Mouse (Mus musculus) WW6 (cell line): ENCODE measurements around the gene Pip5k1b.

Source experiments
- DNase-seq: peaks from one replicate; pipeline ENCODE4 v3.0.0-alpha.2; 2013; ENCODE audit warnings: low read depth, low spot score

Pip5k1b gene

DNA sequence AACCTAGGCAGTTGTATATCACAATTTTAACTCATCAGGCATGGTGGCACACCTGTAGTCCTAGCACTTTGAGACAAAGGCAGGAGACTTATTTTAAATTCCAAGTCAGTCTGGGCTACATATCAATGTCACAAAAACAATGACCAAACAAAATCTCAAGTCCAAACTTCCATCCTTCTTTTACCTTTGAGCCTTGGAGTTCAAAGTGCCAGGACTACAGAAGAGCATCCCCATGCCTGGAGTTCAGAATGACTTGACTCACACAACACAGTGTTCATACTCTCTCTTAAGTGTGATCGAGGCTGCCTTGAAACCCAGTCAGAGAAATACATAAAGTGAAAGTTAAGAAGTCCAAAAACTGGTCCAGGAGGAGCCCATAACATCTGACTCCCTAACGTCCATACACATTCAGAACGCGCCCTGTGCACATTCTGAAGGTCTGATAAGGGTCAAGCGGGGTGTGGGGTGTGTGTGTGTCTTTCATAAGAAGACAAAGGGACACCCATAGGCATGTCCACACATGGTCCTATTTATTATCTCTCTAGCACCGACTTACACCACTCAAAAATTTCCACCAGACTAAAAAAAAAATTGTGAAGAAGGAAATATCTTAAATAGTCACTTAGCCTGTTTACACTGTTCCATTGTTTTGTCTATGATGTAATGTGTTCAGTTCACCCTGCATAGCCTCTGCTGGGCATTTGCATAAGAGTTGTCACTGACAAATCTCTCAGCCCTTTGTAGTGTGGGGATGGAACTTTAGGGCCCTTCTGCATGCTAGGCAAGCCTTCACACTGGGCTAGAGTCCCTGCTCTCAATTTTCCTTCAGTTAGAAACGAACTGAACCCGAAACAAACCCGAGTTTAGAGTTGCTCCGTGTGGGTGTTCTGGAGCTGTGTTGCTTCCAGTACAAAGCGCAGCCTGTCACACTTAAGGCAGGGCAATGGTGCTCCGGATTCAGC, 296.0 kb downstream of the Pip5k1b start:
- no peak for DNase-seq

- no peak for DNase-seq
These were observed 297.3 kb downstream of the Pip5k1b start for GRCm38 (mm10) chr19:24258368-24258767.

GRCm38 (mm10) chr19:24257962-24258361, 297.7 kb downstream of the Pip5k1b start:
- no peak for DNase-seq

DNA sequence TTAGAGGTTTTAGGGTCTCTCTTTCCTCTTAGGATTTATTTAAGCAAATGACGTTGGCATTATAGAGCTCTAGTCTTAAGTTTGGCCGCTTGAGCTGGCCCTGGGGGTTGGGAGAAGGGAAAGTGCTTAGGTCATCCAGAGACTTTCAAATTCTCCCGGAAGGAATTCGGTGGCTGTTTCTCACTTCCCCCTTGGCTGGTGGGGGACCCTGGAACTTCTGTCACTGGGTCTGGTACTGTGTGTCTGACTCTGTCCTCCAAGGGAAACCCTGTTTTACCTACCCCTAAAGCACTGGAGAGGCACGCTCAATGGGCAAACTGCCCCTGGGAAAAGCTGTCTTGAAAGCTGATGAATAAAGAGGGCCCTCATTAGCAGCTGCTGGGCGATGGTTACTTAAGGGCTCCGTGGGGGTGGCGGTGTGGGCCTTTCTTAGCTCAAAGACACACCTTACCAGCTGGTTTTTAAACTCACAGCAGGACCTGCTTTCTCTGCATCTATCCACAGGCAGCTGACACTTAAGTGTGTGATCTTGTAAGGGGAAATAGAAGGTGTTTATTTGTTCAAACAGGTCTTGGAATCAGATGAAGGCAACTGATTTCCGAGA, 301.9 kb downstream of the Pip5k1b start:
- no peak for DNase-seq

GRCm38 (mm10) chr19:24251869-24252268, 303.8 kb downstream of the Pip5k1b start:
- DNase-seq: no peak
